Comparison of ENCODE assay signal across 8 mouse cellular contexts in genomic region chr6:24664867-24665458, GRCm38 (mm10). TPM values are rescaled to one million over a fixed set of nuclear protein-coding genes. Genes with fewer than 3 reads are reported as not detected.
DNase-seq lines count a peak whose midpoint lies in the region; ATAC-seq and TF ChIP-seq lines count a peak whose summit lies in the region.

Gene Wasl, minus strand, starts transcription at chr6:24665009.

- no peaks in the 10 kb centered on the region for H3K9me3 ChIP-seq in MEL (replicated peaks; ENCODE audit: insufficient read depth, low read length)
- no peaks in the 10 kb centered on the region for H3K9me3 ChIP-seq in forebrain, postnatal 0 days (ENCODE audit: low read length)
- no peaks in the 10 kb centered on the region for H3K9me3 ChIP-seq in lung, embryonic 15.5 days

- TF ChIP-seq EP300 in MEL (IDR thresholded peaks at IDR 0.05; ENCODE audit: low read depth in 1 of 2, low read length in 2 of 2) = no peak

- H3K36me3 ChIP-seq in MEL (ENCODE audit: control insufficient read depth in 1 of 2, insufficient read depth in 2 of 2, low read length in 2 of 2) = peaks cover 0 to 38% of the 10 kb centered on the region in 2 experiments; a peak in 3 of 4 replicates
- H3K36me3 ChIP-seq in forebrain, postnatal 0 days (ENCODE audit: insufficient read depth) = no peaks in the 10 kb centered on the region
- no peaks in the 10 kb centered on the region for H3K36me3 ChIP-seq in lung, embryonic 15.5 days

- WGBS in cerebellum, adult 2 months = 2% methylated on average over 59 of the region's 63 CpGs
- WGBS in forebrain, postnatal 0 days = 3% methylated on average over 60 of the region's 63 CpGs
- WGBS in lung, embryonic 15.5 days = under 1% methylated on average over 61 of the region's 63 CpGs

- peak; percentile 65 to 76; a peak in 3 of 4 replicates for TF ChIP-seq POLR2A in MEL (IDR thresholded peaks at IDR 0.05; ENCODE audit: control insufficient read depth in 1 of 2, insufficient read depth in 1 of 2, low read depth in 1 of 2, low read length in 2 of 2, poor library complexity in 1 of 2)
- peak; percentile 95 for TF ChIP-seq POLR2A in cerebellum, adult 2 months (IDR thresholded peaks at IDR 0.05; ENCODE audit: borderline replicate concordance, insufficient read depth, low read length)

- no peak for TF ChIP-seq RAD21 in MEL (IDR thresholded peaks at IDR 0.05; ENCODE audit: low read depth, low read length)

- peak; percentile 98 for ATAC-seq in forebrain, postnatal 0 days
- peak; percentile 98 for ATAC-seq in lung, embryonic 15.5 days (ENCODE audit: borderline replicate concordance, extremely low read depth, low FRiP score, low TSS enrichment)

- peak; percentile 97 for DNase-seq in MEL (ENCODE audit: low read depth, low spot score)
- DNase-seq in cerebellum, adult 2 months = peak; percentile 99
- DNase-seq in forebrain, postnatal 0 days = peak; percentile 99
- DNase-seq in heart, postnatal 4 days = peak; percentile 99
- peak; percentile 98 for DNase-seq in layer of hippocampus, adult 8-10 months (ENCODE audit: low spot score in 2 of 2)
- DNase-seq in ovary, adult 18-20 months (ENCODE audit: low spot score) = peak; percentile 98
- DNase-seq in thymus, postnatal 0 days (ENCODE audit: low spot score) = peak; percentile 99

- H3K27ac ChIP-seq in MEL (ENCODE audit: control insufficient read depth, low read depth, low read length) = peak within 1 kb of the TSS; percentile 53
- H3K27ac ChIP-seq in cerebellum, adult 2 months (ENCODE audit: insufficient read depth, low read length) = peak within 1 kb of the TSS; percentile 86
- peak within 1 kb of the TSS; percentile 95 for H3K27ac ChIP-seq in forebrain, postnatal 0 days (ENCODE audit: low read depth, low read length)
- peak within 1 kb of the TSS; percentile 98 for H3K27ac ChIP-seq in lung, embryonic 15.5 days

- H3K27me3 ChIP-seq in MEL (ENCODE audit: control insufficient read depth in 1 of 2, insufficient read depth in 2 of 2, low read length in 2 of 2) = no peaks in the 10 kb centered on the region
- H3K27me3 ChIP-seq in cerebellum, adult 2 months (ENCODE audit: control insufficient read depth, insufficient read depth, low read length) = no peaks in the 10 kb centered on the region
- H3K27me3 ChIP-seq in forebrain, postnatal 0 days (ENCODE audit: insufficient read depth, low read length) = no peaks in the 10 kb centered on the region
- no peaks in the 10 kb centered on the region for H3K27me3 ChIP-seq in lung, embryonic 15.5 days

- H3K79me2 ChIP-seq in MEL (ENCODE audit: control insufficient read depth, insufficient read depth, low read length, poor library complexity) = peaks cover 35% of the 10 kb centered on the region

- H3K9ac ChIP-seq in MEL (ENCODE audit: control insufficient read depth, low read depth, low read length, poor library complexity, severe bottlenecking) = peak within 1 kb of the TSS; percentile 99
- peak within 1 kb of the TSS; percentile 95 for H3K9ac ChIP-seq in forebrain, postnatal 0 days
- H3K9ac ChIP-seq in lung, embryonic 15.5 days = peak within 1 kb of the TSS; percentile 94

- H3K4me3 ChIP-seq in MEL (ENCODE audit: control insufficient read depth in 1 of 2, insufficient read depth in 1 of 2, low read depth in 2 of 2, low read length in 2 of 2) = peak within 1 kb of the TSS; percentile 70 to 98
- peak within 1 kb of the TSS; percentile 92 for H3K4me3 ChIP-seq in cerebellum, adult 2 months (replicated peaks; ENCODE audit: insufficient read depth, low read depth, low read length)
- H3K4me3 ChIP-seq in forebrain, postnatal 0 days (ENCODE audit: low read depth, low read length) = peak within 1 kb of the TSS; percentile 97
- H3K4me3 ChIP-seq in lung, embryonic 15.5 days = peak within 1 kb of the TSS; percentile 91

- peaks cover 11 to 22% of the 10 kb centered on the region in 2 experiments for H3K4me1 ChIP-seq in MEL (ENCODE audit: control insufficient read depth in 1 of 2, insufficient read depth in 2 of 2, low read length in 2 of 2)
- H3K4me1 ChIP-seq in cerebellum, adult 2 months (ENCODE audit: control insufficient read depth, insufficient read depth, low read length) = peaks cover 7% of the 10 kb centered on the region; the same call in 1 of the 2 replicates
- H3K4me1 ChIP-seq in forebrain, postnatal 0 days (ENCODE audit: insufficient read depth) = peaks cover 11% of the 10 kb centered on the region; the same call in 1 of the 2 replicates
- H3K4me1 ChIP-seq in lung, embryonic 15.5 days = peaks cover 9% of the 10 kb centered on the region

- no peak for TF ChIP-seq CTCF in MEL (IDR thresholded peaks at IDR 0.05 in 2 of 3, conservative IDR thresholded peaks at IDR 0.05 in 1 of 3; ENCODE audit: control insufficient read depth in 1 of 3, insufficient read depth in 1 of 3, low read depth in 2 of 3, low read length in 3 of 3, poor library complexity in 1 of 3, severe bottlenecking in 1 of 3)
- no peak for TF ChIP-seq CTCF in cerebellum, adult 2 months (IDR thresholded peaks at IDR 0.05; ENCODE audit: borderline replicate concordance, insufficient read depth, low read depth, low read length)
- peak; percentile 49 for TF ChIP-seq CTCF in forebrain, postnatal 0 days (IDR thresholded peaks at IDR 0.05; ENCODE audit: low read depth)

- H3K4me2 ChIP-seq in forebrain, postnatal 0 days (ENCODE audit: low read depth) = peak within 1 kb of the TSS; percentile 61
- H3K4me2 ChIP-seq in lung, embryonic 15.5 days = peak within 1 kb of the TSS; percentile 85

TF ChIP-seq in MEL, 35 proteins besides CTCF, POLR2A, EP300 and RAD21:
- peak; percentile 69; the same call in 1 of the 2 replicates for TF ChIP-seq NELFE (IDR thresholded peaks at IDR 0.05; ENCODE audit: low read depth, low read length)
- TF ChIP-seq ZNF384 (IDR thresholded peaks at IDR 0.05; ENCODE audit: low read depth, low read length) = no peak
- no peak for TF ChIP-seq BHLHE40 (IDR thresholded peaks at IDR 0.05; ENCODE audit: borderline replicate concordance, low read depth, low read length)
- TF ChIP-seq MAFK (IDR thresholded peaks at IDR 0.05; ENCODE audit: borderline replicate concordance, low read depth, low read length) = no peak
- peak; percentile 99 for TF ChIP-seq CHD1 (IDR thresholded peaks at IDR 0.05; ENCODE audit: low read depth, low read length)
- TF ChIP-seq USF1 (IDR thresholded peaks at IDR 0.05; ENCODE audit: low read depth, low read length) = peak; percentile 40; the same call in 1 of the 2 replicates
- TF ChIP-seq JUND (IDR thresholded peaks at IDR 0.05; ENCODE audit: low read depth, low read length) = no peak
- TF ChIP-seq GATA1 (IDR thresholded peaks at IDR 0.05; ENCODE audit: low read depth, low read length) = no peak
- peak; percentile 88 for TF ChIP-seq HCFC1 (IDR thresholded peaks at IDR 0.05; ENCODE audit: low read depth, low read length)
- peak; percentile 94 for TF ChIP-seq NRF1 (IDR thresholded peaks at IDR 0.05; ENCODE audit: insufficient read depth, low read depth, low read length, poor library complexity, severe bottlenecking)
- peak; percentile 59; the same call in 1 of the 2 replicates for TF ChIP-seq ZMIZ1 (IDR thresholded peaks at IDR 0.05; ENCODE audit: low read depth, low read length)
- TF ChIP-seq MAX (IDR thresholded peaks at IDR 0.05; ENCODE audit: low read length) = no peak; the same call in 1 of the 2 replicates
- TF ChIP-seq RCOR1 (IDR thresholded peaks at IDR 0.05; ENCODE audit: low read depth, low read length) = no peak
- TF ChIP-seq USF2 (IDR thresholded peaks at IDR 0.05; ENCODE audit: borderline replicate concordance in 1 of 2, insufficient read depth in 1 of 2, low read depth in 1 of 2, low read length in 2 of 2) = no peak
- peak; percentile 18; the same call in 1 of the 2 replicates for TF ChIP-seq TBP (IDR thresholded peaks at IDR 0.05; ENCODE audit: low read depth, low read length)
- peak; percentile 12; the same call in 1 of the 2 replicates for TF ChIP-seq SIN3A (IDR thresholded peaks at IDR 0.05; ENCODE audit: low read length)
- TF ChIP-seq ELF1 (IDR thresholded peaks at IDR 0.05; ENCODE audit: low read depth, low read length) = peak; percentile 90

RNA-seq across cellular contexts. Expression of gene Wasl, which starts in this region (rescaled TPM):
- 3.6 and 4.3 TPM in 2 replicates for total RNA-seq in MEL (2012; rRNA removed)
- 10 to 100 TPM in 1 of 2 experiments, 1 to 10 TPM in 1; 9.5 to 33.3 TPM for polyA plus RNA-seq in MEL (2012; ENCODE audit: insufficient read depth in 1 of 2, insufficient read length in 2 of 2, low read depth in 1 of 2, low replicate concordance in 2 of 2, missing spikeins in 1 of 2)
- 46.8 and 48.7 TPM in 2 replicates for polyA plus RNA-seq in cerebellum, adult 2 months (2012; rRNA removed)
- 15.9 and 26.2 TPM in 2 replicates for total RNA-seq in forebrain, postnatal 0 days (2014; rRNA removed)
- polyA plus RNA-seq in forebrain, postnatal 0 days (2015; fragmentation: Nextera tagmentation; extraction: Ambion mirVana) = 49.9 and 59.5 TPM in 2 replicates
- 10 to 100 TPM; 33.8 to 34.7 TPM for total RNA-seq in heart, postnatal 4 days (2021)
- total RNA-seq in layer of hippocampus, adult 8-10 months (2022) = 100 to 1,000 TPM; 112 to 126 (median 122) TPM
- 67.3 and 68.5 TPM in 2 replicates for polyA plus RNA-seq in lung, embryonic 15.5 days (2015; fragmentation: Nextera tagmentation; extraction: Ambion mirVana)
- polyA plus RNA-seq in thymus, postnatal 0 days (2015; fragmentation: Nextera tagmentation; extraction: Ambion mirVana) = 41.3 and 50.7 TPM in 2 replicates

Comparison
In these comparisons a context has a peak if more than half of its experiments do, and no peak if none do; other contexts are left out.
1. Peak in every context shown above with its lines: DNase-seq, ATAC-seq, H3K4me3 ChIP-seq and H3K27ac ChIP-seq.